Mouse (Mus musculus) liver, postnatal 0 days (tissue): ENCODE results near the gene Mllt6.

Source experiments
- CTCF ChIP-seq: sonication (generic); IDR thresholded peaks from 2 replicates; pipeline ENCODE4 v1.5.1; 2016; ENCODE audit warnings: antibody characterized with exemption, low read depth
- EP300 ChIP-seq: IDR thresholded peaks from 2 replicates; pipeline ENCODE4 v1.6.1; 2016; ENCODE audit warnings: antibody characterized with exemption, low read depth, mild to moderate bottlenecking

- no peak for TF ChIP-seq CTCF
- TF ChIP-seq EP300 = peak; percentile 72
These were observed 40.0 kb downstream of the Mllt6 start, which contains the start of gene Psmb3 for GRCm38 (mm10) chr11:97703039-97703826.
